Mouse (Mus musculus) limb, embryonic 11.5 days (tissue): ENCODE data around the gene Gm10112. TPM values are rescaled to one million over a fixed set of nuclear protein-coding genes. Genes with fewer than 3 reads are reported as not detected.

Source experiments
- ATAC-seq: fragments of 200-750 bp; cut with Nextera tagmentation; 2 replicates; pipeline ENCODE4 v1.8.0; 2017; ENCODE audit warnings: low read depth; ENCODE audit not compliant: insufficient number of reproducible peaks, low FRiP score, low TSS enrichment
- DNase-seq: peaks from one replicate; pipeline ENCODE4 v3.0.0-alpha.2; 2015; ENCODE audit warnings: low spot score
- H3K27ac ChIP-seq: fragments of 300-500 bp; sonication (generic); replicated peaks from 2 replicates; pipeline ENCODE4 v1.5.1; 2014; ENCODE audit warnings: low read depth, mild to moderate bottlenecking, low read length
- H3K27me3 ChIP-seq: fragments of 300-500 bp; sonication (generic); 2 replicates; pipeline ENCODE4 v1.6.1; 2014; ENCODE audit warnings: mild to moderate bottlenecking, low read length, mixed read lengths; ENCODE audit not compliant: control insufficient read depth, insufficient read depth
- H3K36me3 ChIP-seq: fragments of 300-500 bp; sonication (generic); 2 replicates; pipeline ENCODE4 v1.6.1; 2014; ENCODE audit warnings: mild to moderate bottlenecking, low read length, moderate library complexity, mixed read lengths; ENCODE audit not compliant: control insufficient read depth, insufficient read depth
- H3K4me1 ChIP-seq: fragments of 300-500 bp; sonication (generic); 2 replicates; pipeline ENCODE4 v1.6.1; 2014; ENCODE audit warnings: low read length, mixed read lengths; ENCODE audit not compliant: control insufficient read depth, insufficient read depth
- H3K4me2 ChIP-seq: fragments of 300-500 bp; sonication (generic); 2 replicates; pipeline ENCODE4 v1.6.1; 2014; ENCODE audit warnings: low read depth, mild to moderate bottlenecking, moderate library complexity; ENCODE audit not compliant: severe bottlenecking
- H3K4me3 ChIP-seq: fragments of 300-500 bp; sonication (generic); 2 replicates; pipeline ENCODE4 v1.5.1; 2014; ENCODE audit warnings: low read depth, low read length
- H3K9ac ChIP-seq: fragments of 300-500 bp; sonication (generic); 2 replicates; pipeline ENCODE4 v1.6.1; 2014; ENCODE audit warnings: mild to moderate bottlenecking, low read length
- H3K9me3 ChIP-seq: fragments of 300-500 bp; sonication (generic); 2 replicates; pipeline ENCODE4 v1.6.1; 2016; ENCODE audit warnings: low read length; ENCODE audit not compliant: control insufficient read depth
- WGBS: fragments of 180-500 bp; shearing (Covaris S2); extraction: QIAGEN DNeasy Blood & Tissue Kit; methylation state at CpG from one replicate; pipeline ENCODE4 v1.1.7; 2014; 5-methylcytosine and 5-hydroxymethylcytosine counted together
- polyA plus RNA-seq: library from polyadenylated mRNA; unstranded; fragments of >200 nt; fragmentation: Nextera tagmentation; extraction: Ambion mirVana; gene quantifications from 2 replicates; pipeline ENCODE4 v1.2.1, GENCODE M21; 2014

The Gm10112 gene
- not detected in 2 replicates for polyA plus RNA-seq

DNA sequence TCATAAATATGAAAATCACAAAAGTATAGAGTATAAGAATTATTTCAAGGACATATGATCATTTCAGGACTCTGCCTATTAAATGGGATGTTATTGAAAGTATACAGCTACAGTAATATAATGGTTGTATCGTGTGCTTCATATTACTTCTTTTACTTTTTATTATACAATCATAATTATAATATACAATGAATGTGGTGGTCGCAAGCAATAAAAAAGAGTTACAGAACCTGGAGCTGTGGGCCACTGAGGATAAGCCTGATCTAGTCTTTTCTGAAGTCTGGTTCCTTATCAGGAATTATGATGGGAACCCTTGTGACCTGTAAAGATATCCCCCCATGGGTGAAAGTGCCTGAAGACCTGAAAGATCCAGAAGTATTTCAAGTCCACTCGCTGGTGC, at the start of gene Gm10112:
Gm10112 (plus strand) TSS at position 301 of the 400 bp plus-strand sequence.
- Histone ChIP-seq H3K27me3 (no peaks in the 10 kb centered on the region), H3K4me2 (no peak within 1 kb of the TSS), H3K36me3 (no peaks in the 10 kb centered on the region), H3K4me3 (no peak within 1 kb of the TSS), H3K4me1 (no peaks in the 10 kb centered on the region), H3K9ac (no peak within 1 kb of the TSS), H3K9me3 (no peaks in the 10 kb centered on the region), H3K27ac (no peak within 1 kb of the TSS)
- no peak for DNase-seq
- 94% methylated on average over 3 of the region's 3 CpGs for WGBS
- ATAC-seq: no peak

DNA sequence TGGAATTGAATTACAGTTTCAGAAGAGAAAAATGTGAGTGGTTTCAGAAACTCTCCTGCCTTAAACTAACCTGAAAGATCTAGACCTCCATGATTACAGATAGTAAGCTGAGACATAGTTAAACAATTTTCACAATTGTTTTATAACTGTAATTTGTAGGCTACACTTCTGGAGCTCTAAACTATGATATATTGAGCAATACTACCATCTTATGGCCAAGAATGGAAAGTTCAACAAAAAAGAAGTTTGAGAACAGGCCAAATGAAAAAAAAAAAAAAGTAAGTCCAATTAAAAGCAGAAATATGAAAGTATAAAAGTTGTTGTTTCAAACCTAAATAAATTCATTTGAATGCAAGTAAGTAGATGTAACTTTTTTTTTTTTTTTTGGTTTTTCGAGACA, 21.4 kb downstream of the Gm10112 start:
- Histone ChIP-seq H3K4me1 (no peaks in the 10 kb centered on the region), H3K27ac (no peak overlapping the region), H3K4me3 (no peak overlapping the region), H3K9ac (no peak overlapping the region), H3K4me2 (no peak overlapping the region), H3K27me3 (no peaks in the 10 kb centered on the region), H3K36me3 (no peaks in the 10 kb centered on the region), H3K9me3 (no peaks in the 10 kb centered on the region)
- 67% methylated on average over 1 of the region's 1 CpGs for WGBS
- DNase-seq: no peak
- no peak for ATAC-seq

DNA sequence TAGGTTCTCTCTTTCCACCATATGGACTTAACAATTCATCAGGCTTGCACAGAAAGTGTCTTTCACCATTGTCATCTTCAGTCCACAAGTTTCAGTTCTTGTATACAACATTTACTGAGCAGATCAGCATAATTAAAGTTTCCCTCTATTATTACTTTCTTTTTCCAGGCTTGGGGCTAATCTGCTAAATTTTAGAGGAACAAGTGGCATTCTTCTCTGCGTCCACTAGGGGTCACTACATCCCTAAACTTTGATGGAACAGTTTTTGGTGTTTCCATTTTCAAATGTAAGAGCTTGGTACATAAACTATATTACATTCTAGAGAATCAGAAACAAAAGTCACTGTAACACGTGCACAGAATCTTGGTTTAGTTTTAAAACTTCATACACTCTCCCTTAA, 28.2 kb downstream of the Gm10112 start:
- 2% methylated on average over 2 of the region's 2 CpGs for WGBS
- ATAC-seq (no peak), DNase-seq (no peak)
- H3K4me2 ChIP-seq: no peak overlapping the region
- no peak overlapping the region for H3K4me3 ChIP-seq
- H3K4me1 ChIP-seq: no peaks in the 10 kb centered on the region
- H3K27ac ChIP-seq: no peak overlapping the region
- no peaks in the 10 kb centered on the region for H3K36me3 ChIP-seq
- no peaks in the 10 kb centered on the region for H3K9me3 ChIP-seq
- no peak overlapping the region for H3K9ac ChIP-seq
- H3K27me3 ChIP-seq: no peaks in the 10 kb centered on the region

DNA sequence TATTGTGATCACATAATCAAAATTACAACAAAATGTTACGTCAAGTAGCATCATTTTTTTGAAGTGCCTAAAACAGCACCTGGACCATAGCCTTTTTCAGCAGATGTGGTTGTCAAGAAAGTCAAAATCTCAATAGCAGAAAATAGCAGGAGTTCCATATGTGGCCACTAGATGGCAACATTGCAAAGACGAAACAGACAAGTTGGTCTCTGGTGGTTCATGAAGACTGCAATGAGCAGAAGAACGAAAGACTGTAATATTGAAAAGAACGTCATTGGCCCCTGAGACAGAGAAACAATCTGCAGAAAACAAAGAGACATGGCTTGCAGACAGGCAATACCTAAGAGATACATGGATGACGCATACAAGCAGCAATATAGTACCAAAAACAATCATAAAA, 42.1 kb downstream of the Gm10112 start:
- no peak overlapping the region for H3K4me3 ChIP-seq
- no peaks in the 10 kb centered on the region for H3K4me1 ChIP-seq
- no peak overlapping the region for H3K27ac ChIP-seq
- H3K9me3 ChIP-seq: no peaks in the 10 kb centered on the region
- H3K9ac ChIP-seq: no peak overlapping the region
- H3K36me3 ChIP-seq: no peaks in the 10 kb centered on the region
- no peak overlapping the region for H3K4me2 ChIP-seq
- ATAC-seq (no peak), DNase-seq (peak; percentile 52)
- 20% methylated on average over 5 of the region's 5 CpGs for WGBS
- no peaks in the 10 kb centered on the region for H3K27me3 ChIP-seq

Other genes with a start within 250 kb of the Gm10112 start
- gene Cylc1, start 57.9 kb upstream of the Gm10112 start, polyA plus RNA-seq: not detected in 2 replicates